Mouse (Mus musculus): ENCODE results near the gene Pet117. TPM values are rescaled to one million over a fixed set of nuclear protein-coding genes. Genes with fewer than 3 reads are reported as not detected.
A peak's percentile ranks its signal among the peaks of the same experiment; 100 is the strongest.
"Not testable (repeated sequence)": the region's sequence is repeated elsewhere in the genome, so short reads cannot be mapped to it uniquely, and the experiment has no call there.

Gene Pet117
- 1 to 10 TPM; 2.4 to 6.8 TPM for total RNA-seq (2021)
- polyA plus RNA-seq (2012; rRNA removed): not detected in 2 replicates
- long read RNA-seq, partial matches to known transcripts: 0 of 2 reads
- long read RNA-seq, other reads (novel, unspliced or antisense): 0 of 2 reads

DNA sequence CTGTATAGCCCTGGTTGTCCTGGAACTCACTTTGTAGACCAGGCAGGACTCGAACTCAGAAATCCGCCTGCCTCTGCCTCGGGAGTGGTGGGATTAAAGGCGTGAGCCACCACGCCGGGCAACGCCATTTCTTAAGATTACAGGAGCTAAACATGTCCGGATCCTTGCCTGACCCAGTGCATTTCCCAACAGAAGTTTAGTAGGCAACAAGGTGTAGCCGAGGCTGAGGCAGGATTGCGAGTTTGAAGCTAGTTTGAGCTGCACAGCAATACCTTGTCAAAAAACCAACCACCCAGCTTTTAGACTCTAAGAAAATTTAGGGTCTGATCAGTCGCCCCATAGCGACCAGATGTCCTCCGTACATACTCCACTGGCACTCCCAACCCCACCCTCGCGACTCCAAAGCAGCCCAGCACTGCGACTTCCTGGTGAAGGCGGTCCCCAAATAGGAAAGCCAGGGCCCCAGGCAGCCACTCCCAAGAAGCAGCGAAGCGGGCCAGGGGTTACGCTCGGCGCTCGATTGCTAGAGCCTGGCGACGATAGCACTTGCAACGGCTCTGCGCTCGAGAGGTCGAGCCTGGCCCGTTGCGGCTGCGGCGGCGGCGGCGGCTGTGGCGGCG is at the start of gene Pet117, which contains the start of gene Kat14:
Gene Pet117, plus strand, starts transcription at position 597 of the 620 bp plus-strand sequence.
Gene Kat14, plus strand, starts transcription at position 584 of the 620 bp plus-strand sequence.
- DNase-seq: peak; percentile 97

GRCm38 (mm10) chr2:144324218-144324617 is 44.6 kb upstream of the Pet117 start:
- DNase-seq: no peak

DNA sequence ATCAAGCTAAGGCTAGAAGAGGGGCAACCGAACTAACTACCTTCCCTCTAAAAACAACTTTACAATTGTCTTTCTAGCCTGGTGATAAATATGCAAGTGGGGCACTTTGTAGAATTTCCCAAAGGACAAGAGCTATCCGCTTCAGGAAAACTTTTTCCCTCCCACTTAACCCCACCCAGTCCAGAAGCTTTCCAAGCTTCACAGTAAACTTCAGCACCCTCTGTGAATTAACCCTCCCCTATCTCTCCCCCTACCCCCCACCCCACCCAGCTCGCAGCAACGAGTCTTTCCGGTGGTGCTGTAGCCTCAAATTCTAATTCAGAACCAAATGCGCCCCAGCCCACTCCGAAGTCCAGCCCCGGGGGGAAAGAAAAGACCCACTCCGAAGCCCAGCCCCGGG is 39.3 kb upstream of the Pet117 start:
- no peak for DNase-seq

GRCm38 (mm10) chr2:144329937-144330336 is 38.9 kb upstream of the Pet117 start:
- no peak for DNase-seq

DNA sequence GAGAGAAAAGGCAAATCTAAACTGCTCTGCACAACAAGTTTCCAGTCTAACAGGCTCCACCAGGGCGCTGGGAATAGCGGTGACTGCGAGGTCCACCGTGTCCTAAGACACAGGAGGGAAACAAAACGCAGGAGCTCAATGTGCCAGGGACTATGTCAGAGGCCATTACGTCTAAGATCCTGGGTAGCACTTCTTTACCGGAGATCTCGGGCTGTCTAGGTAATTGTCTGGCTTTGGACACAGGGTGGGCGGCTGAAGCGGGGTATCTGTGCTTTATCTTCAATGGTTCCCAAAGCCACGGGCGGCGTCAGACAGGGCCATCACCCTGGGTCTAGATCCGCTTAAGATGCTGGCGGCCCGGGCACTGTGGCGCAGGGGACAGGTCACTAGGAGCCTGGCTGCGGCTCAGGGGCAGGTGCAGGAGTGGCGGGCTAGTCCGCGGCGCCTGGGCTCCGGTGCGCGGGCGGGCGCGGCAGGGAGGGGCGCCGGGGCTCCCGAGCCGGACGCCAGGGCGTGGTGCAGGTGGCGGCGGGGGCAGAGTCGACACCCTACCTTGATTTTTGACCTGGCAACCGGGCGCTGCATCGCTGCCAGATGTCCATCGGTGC is 38.3 kb upstream of the Pet117 start:
- DNase-seq: no peak

DNA sequence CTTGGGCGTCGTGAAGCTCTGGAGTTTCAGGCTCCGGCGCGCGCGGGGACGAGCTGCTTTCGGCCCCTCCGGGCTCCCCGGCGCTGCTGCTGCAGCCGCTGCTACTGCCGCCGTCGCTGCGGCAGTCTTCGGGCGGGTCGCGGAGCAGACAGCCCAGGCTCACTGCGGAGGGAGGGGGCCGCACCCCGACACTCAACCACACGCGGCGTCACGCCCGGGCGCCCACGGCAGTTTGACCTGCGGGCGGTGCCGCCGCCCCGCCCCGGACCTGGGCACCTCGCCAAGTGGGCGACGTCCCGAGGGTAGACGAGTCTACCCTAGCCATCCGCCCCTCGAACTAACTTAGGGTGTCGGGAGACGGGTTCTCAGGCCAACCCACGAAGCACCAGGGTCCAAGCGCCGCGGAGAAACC is 37.8 kb upstream of the Pet117 start:
- DNase-seq: peak; percentile 12

GRCm38 (mm10) chr2:144331401-144332302 is 37.1 kb upstream of the Pet117 start, which contains the start of gene Ovol2:
Gene Ovol2, minus strand, starts transcription at chr2:144332146.
- DNase-seq: peak; percentile 14

- DNase-seq: no peak
Observed at GRCm38 (mm10) chr2:144332486-144332885, 36.3 kb upstream of the Pet117 start.

- peak; percentile 13 for DNase-seq
Observed at GRCm38 (mm10) chr2:144333138-144333842, 35.5 kb upstream of the Pet117 start.

DNA sequence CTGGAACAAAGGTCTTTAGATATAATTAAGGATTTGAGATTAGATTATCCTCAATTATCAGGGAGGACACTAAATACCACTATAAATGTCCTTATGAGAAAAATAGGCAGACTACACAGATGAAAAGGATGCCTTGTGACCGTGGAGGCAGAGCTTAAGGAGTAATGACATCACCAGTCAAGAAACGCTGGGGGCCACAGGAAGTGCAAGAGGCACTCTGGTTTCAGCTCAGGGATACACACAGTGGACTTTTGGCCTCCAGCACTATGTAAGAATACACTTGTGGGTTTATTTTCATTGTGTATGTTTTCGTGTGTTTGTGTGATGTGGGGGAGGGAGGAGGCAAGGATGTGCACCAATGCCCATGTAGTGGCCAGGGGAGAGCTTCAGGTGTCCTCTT is 31.6 kb upstream of the Pet117 start:
- DNase-seq: no peak

- no peak for DNase-seq
Observed at GRCm38 (mm10) chr2:144337701-144338100, 31.1 kb upstream of the Pet117 start.

DNA sequence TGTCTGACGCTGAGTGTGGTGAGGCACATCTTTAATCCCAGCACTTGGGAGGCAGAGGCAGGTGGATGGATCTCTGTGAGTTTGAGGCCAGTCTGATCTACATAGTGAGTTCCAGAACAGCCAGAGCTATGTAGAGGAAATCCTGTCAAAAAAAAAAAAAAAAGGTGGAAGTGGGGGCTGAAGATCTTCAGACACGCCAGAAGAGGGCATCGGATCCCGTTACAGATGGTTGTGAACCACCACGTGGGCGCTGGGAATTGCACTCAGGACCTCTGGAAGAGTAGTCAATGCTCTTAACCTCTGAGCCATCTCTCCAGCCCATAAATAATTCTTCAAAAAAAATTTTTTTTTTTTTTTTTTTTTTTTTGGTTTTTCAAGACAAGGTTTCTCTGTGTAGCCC is 30.6 kb upstream of the Pet117 start:
- DNase-seq: not testable (repeated sequence)

GRCm38 (mm10) chr2:144343158-144343557 is 25.6 kb upstream of the Pet117 start:
- DNase-seq: no peak

DNA sequence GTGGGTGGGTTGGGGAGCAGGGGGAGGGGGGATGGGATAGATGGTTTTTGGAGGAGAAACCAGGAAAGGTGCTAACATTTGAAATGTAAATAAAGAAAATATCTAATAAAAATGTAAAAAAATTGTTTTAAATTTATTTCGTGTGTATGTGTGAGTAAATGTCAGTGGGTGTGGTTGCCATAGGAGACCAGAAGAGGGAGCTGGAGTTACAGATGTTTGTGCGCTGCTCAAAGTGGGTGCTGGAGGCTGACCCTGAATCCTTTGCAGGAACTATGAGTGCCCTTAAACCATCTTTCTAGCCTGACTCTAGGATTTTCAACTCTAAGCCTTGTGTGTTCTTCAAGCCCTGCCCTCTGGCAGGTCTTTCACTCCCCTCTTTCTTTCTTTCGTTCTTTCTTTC is 20.3 kb upstream of the Pet117 start:
- no peak for DNase-seq

DNA sequence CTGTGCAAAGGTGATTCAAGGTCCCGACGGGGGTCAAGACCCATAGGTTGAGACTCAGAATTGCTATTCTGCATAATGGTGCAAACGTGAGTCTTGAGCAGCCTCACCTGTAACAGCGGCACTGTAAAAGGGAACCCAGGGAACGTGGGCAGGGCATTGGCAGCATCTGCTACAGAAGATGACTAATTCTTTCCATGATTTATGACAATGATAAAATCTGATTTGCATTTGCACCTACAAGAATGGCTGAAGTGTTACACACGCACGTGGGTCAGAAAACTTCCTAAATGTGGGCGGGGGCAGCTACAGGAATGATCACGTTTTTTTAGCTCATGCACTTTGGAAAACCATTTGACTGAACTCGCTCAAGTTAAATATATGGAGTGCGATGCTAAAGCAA is 16.0 kb upstream of the Pet117 start:
- DNase-seq: no peak

- DNase-seq: no peak
Observed at GRCm38 (mm10) chr2:144369020-144369421, 225 bp downstream of the Pet117 start.

GRCm38 (mm10) chr2:144369511-144369910 is 715 bp downstream of the Pet117 start:
- no peak for DNase-seq

GRCm38 (mm10) chr2:144371566-144371965 is 2.8 kb downstream of the Pet117 start:
- no peak for DNase-seq

DNA sequence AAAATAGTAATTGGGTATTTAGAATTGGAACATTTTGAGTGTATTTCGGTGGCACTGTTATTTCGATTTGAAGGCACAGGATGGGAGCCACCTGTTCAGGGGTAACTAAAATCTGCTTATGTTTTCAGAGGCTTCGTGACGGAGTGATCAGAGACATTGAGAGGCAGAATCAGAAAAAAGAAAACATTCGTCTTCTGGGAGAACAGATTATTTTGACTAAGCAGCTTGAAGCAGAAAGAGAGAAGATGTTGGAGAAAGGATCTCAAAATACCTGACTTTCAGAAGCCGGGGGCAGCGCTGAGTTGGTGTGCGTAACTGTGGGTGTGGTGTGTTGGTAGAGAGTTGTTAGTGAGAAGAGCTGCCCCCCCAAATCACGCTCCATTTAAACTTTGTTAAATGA is 4.3 kb downstream of the Pet117 start:
- no peak for DNase-seq

GRCm38 (mm10) chr2:144375063-144375703 is 6.4 kb downstream of the Pet117 start:
- no peak for DNase-seq

GRCm38 (mm10) chr2:144381293-144381692 is 12.5 kb downstream of the Pet117 start:
- DNase-seq: no peak
